Mouse (Mus musculus): ENCODE data around the gene Zfp14.

DNA sequence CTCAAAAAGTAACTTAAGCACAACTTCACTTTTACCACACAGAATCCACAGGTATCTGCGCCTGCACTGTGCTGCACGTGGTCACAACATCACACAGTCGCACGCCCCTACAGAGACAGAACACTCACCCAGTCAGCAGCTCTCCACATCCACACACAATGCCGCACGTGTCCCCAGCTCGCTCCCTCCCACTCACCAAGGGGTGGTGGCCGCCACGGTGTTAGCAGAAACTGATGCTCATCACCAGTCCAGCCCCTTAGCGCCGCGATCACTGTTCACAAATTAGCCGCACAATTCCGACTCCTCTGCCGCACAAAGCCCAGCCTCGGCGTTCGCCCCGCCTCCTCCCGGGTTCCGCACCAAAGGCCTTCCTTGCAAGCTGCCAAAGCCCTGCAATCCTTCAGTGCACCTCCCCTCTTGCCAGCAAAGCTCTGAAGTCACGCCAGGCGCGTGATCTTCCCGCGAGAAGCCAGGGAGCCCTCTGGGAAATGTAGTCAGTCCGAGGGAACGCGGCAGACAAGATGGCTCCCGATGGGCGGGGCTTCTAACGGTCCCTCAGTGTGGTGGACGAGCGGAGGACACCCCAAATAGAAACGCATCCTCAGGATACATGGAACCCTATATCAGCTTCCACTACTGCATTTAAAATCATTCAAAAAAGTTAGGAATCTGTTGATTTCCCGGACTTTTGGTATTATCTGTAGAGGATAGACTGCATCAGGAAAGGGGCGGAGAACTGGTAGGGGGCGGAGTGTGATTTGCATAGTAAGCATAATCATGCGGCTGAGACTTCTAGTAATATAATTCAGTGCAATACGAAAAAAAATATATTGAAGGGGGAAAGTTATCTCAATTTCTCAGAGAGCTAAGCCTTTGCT is 39.2 kb upstream of the Zfp14 start, which contains the start of the genes Gm26920 and Zfp566:
- TF ChIP-seq CTCF (IDR thresholded peaks at IDR 0.05; ENCODE audit: low read depth, low read length): no peak
- TF ChIP-seq TAL1 (conservative IDR thresholded peaks at IDR 0.05; ENCODE audit: low read depth, low read length): no peak
- TF ChIP-seq GATA1 (IDR thresholded peaks at IDR 0.05; ENCODE audit: borderline replicate concordance, low read length): no peak
- no peak for TF ChIP-seq POLR2AphosphoS5 (IDR thresholded peaks at IDR 0.05; ENCODE audit: insufficient replicate concordance, low read depth, low read length)
- TF ChIP-seq GATA2 (IDR thresholded peaks at IDR 0.05; ENCODE audit: borderline replicate concordance, low read depth, low read length): no peak

Data from G1E (cell line).